Mouse (Mus musculus) lung, postnatal 36 days (tissue): ENCODE data around the gene Fkbp4.

Source experiments
- DNase-seq: peaks from one replicate; pipeline ENCODE4 v3.0.0; 2022; ENCODE audit warnings: mixed read lengths

Fkbp4 gene

DNA sequence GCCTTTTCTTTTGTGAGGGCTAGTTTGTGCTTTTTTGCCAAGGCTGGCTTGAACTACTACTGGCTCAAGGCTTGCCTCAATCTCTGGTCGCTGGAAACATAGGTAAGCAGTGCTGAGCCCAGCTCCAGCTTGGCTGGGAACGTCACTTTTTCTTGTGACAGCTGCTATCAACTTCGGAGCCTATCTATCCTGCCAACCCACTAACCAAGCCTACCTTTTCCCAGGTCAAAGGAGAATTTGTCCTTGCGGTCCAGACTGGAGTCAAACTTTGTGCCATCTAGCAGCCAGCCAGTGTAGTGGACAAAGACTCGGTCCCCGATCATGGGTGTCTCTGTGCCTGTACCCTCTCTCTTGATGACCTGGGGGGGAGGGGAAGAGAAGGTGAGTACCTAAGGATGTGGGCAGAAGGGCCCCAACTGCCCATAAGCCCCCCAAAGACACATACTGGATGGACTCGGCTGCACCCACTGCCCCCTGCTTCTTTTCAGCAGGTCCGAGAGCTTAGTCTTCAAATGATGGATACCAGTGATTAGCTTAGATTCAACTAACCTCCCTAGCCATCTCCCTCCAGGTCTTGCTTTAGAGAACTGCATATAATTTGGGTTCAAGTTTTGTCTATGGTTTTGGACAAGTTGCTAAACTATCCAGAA lies 2.0 kb downstream of the Fkbp4 start:
- no peak for DNase-seq

DNA sequence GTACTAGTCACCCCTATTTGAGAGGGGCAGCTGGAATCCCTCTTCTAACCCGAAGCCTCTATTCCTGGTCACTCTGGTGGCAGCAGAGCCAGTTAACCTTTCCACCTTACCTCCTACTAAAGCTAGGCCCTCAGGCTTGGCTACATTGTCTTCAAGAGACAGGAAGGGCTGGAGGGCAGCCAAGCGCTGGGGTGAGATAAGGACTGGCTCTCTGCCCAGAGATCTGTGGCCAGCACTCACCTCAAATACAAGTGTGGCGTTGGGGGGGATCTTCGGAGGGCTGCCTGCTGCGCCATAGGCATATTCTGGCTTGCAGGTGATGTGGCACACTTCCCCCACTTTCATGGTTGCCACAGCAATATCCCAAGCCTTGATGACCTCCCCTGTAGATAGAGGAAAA lies 3.0 kb downstream of the Fkbp4 start:
- DNase-seq = peak; percentile 95

GRCm38 (mm10) chr6:128433566-128433965 lies 4.9 kb downstream of the Fkbp4 start:
- no peak for DNase-seq

DNA sequence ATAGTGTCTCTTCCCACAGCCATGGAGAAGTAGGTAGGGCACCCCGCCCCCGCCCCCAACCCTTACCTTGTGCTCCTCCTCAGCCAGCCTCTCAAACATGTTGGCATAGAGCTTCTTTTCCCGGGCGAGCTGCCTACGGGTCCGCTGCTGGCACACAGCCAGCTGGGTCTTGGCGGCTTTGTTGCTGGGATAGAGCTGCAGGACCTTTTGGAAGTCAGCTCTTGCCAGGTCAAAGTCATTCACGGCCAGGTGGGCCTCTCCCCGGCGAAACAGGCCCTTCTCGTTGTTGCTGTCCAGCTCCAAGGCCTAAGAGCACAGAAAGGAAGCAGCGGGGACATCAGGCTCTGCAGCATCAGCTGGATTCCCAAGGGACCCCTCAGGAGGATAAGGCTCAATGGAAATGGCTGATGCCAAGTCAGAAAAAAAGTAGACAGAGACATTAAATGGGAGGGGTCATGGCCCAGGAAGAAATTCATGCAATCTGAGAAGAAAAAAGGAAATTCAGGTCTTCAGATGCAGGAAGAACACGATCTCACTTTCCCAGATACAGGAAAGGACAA lies 6.0 kb downstream of the Fkbp4 start:
- DNase-seq = peak; percentile 17

DNA sequence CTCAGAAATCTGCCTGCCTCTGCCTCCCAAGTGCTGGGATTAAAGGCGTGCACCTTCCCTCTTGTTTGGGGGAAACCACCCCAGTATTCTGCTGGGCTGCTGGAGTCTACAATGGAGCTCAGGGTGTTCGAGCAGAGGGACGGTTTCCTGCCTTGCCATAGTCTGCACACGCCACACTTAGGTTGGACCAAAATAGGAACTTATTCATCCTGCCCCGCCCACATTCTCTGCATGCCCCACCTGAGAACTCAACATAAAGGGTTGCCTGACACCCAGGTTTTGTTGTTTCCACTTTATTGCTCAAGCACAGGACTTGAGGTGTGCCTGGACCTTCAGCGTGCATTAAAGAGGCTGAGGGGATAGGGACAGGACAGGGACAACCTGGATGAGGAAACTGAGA lies 8.7 kb downstream of the Fkbp4 start:
- peak; percentile 26 for DNase-seq

GRCm38 (mm10) chr6:128429300-128429699 lies 9.2 kb downstream of the Fkbp4 start:
- no peak for DNase-seq

- DNase-seq = peak; percentile 29
These were observed 10.9 kb downstream of the Fkbp4 start for GRCm38 (mm10) chr6:128427571-128427970.

DNA sequence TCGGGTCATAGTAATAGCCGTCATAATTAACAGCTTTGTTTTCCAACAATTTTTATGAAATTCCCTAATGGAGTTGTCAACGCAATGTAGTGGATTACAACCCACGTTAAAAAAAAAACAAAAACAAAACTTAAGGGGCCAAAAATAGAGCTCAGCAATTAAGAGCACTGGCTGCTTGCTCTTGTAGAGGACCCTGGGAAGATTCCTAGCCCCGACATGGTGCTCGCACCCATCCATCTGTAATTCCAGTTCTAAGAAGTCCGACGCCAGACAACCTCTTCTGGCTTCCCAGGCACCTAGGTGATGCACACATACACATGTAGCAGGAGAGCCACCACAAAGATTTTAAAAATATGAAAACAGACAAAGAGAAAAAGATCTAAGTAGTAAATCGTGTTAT lies 13.4 kb downstream of the Fkbp4 start:
- DNase-seq = no peak

DNA sequence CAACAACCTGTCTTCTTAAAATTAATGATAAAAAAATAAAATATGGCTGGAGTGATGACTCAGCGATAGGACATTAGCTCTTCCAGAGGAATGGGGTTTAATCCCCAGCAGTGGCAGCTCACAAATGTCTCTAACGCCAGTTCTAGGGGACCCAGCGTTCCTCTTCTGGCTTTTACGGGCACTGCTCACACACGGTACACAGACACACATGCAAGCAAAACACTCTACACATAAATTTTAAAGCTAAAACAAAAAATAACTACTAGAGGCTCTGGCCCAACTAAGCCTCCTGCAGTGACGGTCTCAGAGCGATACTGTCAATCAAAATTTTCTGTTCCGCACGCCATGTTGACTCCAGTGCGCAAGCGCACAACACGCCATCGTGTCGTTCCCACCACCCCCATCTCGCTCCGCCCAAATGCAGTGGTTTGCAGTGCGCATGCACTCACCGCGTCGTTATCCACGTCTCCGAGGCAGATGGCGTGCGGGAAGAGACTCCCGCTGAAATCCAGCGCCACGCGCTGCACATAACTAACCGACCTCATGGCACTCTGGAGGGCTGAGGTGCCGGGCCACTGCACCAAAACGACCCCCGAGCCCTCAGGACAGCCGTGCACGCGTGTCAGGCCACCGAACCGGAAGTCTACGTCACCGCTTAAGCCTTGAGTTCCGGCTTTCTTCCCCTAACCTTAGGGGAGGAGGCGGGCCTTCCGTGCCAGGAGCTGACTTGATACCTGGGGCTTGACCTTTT lies 14.0 kb downstream of the Fkbp4 start, which contains the start of gene Itfg2:
Gene Itfg2 (minus strand): TSS at position 663 of the 751 bp plus-strand sequence.
- peak; percentile 98 for DNase-seq

DNA sequence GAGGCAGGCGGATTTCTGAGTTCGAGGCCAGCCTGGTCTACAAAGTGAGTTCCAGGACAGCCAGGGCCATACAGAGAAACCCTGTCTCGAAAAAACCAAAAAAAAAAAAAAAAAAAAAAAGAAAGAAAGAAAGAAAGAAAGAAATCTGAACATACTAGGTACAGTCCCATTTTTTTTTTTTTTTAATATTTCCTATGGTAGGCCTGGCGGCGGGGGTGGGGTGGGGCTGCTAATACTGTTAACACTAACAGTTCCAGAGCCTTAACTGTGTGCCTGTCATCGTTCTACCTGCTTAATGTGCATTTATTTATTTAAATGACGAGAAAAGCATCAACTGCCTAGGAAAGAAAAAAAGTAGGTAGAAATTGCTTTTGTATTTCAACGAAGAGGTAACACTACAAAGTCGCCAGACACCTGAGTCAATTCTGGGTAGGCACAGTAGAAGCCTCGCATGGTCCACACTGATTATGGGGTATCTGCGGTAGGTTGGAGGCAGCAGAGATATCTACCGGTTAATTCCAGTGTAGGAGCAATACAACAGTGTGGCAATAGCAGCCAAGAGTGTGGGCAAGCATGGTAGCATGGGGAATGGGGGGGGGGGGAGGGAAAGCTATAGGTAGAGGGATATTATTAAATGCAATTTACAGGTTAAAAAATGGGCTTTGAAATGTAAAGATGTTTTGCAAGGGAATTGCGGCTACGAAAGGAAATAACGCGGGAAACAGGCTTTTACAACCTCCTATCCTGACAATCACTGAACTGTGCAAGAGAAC lies 14.8 kb downstream of the Fkbp4 start:
- DNase-seq = no peak

DNA sequence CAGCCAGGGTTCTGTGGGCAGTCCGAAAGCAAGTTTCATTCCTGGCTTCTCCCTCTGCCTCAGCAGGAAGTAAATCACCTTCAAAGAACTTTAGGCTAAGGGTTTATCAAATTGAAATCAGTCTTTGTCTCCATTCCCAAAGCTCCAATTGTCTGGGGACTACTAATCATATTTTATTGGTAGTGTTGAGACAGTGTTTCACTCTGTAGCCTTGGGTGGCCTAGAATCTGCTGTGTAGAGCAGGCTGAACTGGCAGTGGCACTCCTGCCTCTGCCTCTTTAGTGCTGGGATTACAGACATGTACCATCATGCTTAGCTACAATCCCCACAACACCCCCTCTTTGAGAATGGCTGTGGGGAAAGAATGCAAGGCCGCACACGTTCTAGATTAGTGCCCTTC lies 17.0 kb downstream of the Fkbp4 start:
- DNase-seq = no peak

GRCm38 (mm10) chr6:128421036-128421435 lies 17.4 kb downstream of the Fkbp4 start:
- no peak for DNase-seq

- no peak for DNase-seq
These were observed 20.4 kb downstream of the Fkbp4 start for GRCm38 (mm10) chr6:128418076-128418475.

DNA sequence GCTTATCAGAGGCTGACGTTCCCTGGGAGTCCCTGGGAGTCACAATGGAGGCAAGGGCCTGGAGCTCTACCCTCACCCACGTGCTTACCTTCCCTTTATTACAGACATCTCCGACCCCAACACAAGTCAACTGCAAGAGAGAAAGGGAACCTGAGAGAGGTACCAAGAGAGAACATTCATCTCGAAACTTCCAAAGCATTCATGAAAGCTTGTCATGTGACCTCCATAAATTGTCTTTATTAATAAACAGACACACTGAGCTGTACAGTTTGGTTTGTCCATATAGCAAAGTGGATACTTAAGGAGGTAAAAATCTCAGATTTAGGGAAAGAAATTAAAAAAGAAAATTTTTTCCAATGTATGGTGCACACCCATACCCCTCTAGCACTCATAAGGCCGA lies 22.3 kb downstream of the Fkbp4 start:
- DNase-seq = no peak

DNA sequence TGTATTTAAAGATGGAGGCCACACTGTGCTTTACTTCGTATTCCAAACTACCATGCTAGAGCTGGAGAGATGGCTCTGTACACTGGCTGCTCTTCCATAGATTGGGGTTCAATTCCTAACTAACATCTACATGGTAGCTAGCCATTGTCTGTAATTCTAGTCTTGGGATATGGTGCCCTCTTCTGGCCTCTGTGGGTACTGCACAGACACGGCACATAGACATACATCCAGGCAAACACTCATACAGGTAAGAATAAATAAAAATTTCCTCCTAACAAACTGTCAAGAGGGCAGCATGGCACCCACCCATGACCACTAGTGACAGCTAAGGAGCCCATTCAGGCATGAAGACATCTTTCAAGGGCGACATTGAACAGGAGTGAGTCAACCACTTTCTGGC lies 27.4 kb downstream of the Fkbp4 start:
- peak; percentile 90 for DNase-seq

- no peak for DNase-seq
These were observed 28.2 kb downstream of the Fkbp4 start for GRCm38 (mm10) chr6:128410305-128410704.

GRCm38 (mm10) chr6:128408544-128409125 lies 29.8 kb downstream of the Fkbp4 start:
- DNase-seq = no peak

DNA sequence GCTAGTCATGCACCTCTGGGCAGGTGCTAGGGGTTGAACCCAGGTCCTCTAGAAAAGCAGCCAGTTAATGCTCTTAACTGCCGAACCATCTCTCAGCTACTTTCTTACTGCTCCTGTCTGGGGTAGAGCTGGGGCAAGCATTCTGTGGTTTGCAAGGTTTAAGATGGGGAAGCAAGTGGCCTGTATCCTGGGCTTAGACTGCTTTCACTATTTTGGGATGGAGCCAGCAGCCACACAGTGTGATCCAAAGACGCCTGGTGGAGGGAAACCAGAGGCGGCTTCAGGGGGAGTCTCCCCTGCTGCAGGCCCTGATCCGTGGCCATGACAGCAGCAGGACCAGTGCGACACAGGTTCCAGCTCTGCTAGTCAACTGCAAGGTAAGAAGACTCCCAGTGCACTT lies 33.8 kb downstream of the Fkbp4 start:
- no peak for DNase-seq

DNA sequence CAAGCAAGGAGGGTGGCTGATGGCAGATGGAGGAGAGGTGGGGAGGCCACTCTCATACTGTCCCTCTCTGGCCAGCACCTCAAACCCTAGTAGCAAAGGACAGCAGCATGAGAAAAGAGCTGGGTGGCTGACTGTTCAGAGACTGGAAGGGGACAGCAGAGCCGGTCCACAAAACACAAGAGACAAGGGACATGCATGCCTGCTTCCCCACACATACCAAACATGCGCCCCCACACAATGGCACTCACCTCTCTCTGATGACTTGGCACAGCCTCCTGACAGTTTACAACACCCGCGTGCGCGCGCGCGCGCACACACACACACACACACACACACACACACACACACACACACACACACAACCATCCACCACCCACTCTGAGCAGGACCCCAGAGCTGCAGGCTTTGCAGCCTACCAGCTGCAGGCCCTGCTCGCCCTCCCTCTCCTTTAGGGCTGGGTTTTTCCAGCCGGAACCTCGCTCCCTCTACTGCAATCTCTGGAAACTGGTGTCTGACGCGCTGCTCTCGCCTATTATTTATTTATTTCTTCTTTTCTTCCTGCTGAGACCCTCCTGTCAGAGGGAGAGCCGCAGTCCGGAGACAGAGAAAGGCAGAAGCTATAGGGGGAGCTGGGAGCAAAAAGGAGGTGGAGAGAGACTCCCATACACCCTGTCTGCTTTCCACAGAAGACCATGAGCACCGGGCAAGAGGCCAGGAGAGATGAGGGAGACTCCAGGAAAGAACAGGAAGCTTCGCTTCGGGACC lies 38.9 kb downstream of the Fkbp4 start:
- DNase-seq = peak; percentile 9

DNA sequence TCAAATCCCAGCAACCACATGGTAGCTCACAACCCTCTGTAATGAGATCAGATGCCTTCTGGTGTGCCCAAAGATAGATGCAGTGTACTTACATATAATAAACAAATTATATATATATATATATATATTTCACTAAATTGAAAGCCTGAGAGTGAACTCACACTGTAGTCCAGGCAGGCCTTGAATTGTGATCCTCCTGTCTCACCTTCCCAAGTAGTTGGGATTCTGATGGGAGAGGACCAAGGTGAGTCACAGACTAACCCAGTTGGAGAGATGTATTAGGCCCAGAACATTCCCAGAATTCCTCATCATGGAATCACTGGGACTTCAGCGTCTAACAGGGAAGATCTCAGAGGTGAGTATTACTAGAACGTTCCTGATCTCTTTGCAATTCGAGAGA lies 39.5 kb downstream of the Fkbp4 start, which contains the start of gene Nrip2:
Gene Nrip2 (plus strand): TSS at position 301 of the 400 bp plus-strand sequence.
- no peak for DNase-seq

- no peak for DNase-seq
These were observed 40.8 kb downstream of the Fkbp4 start for GRCm38 (mm10) chr6:128397574-128398261.
